Mouse (Mus musculus) embryonic fibroblast, embryonic 13.5 days (primary cell): ENCODE results near the gene Serpine2.

Experiments used
- CTCF ChIP-seq: IDR thresholded peaks from 2 replicates; pipeline ENCODE4 v1.5.1; 2011; ENCODE audit warnings: mild to moderate bottlenecking, control low read depth, low read length, moderate library complexity, borderline replicate concordance; ENCODE audit not compliant: insufficient read depth
- POLR2A ChIP-seq: IDR thresholded peaks from 2 replicates; pipeline ENCODE4 v1.6.1; 2011; ENCODE audit warnings: low read depth, mild to moderate bottlenecking, control low read depth, low read length, moderate library complexity

GRCm38 (mm10) chr1:79861130-79861942, at the start of gene Serpine2:
- no peak for TF ChIP-seq CTCF
- no peak for TF ChIP-seq POLR2A
